Mouse (Mus musculus) heart, postnatal 25 days (tissue): ENCODE data around the gene Znrd1. TPM values are rescaled to one million over a fixed set of nuclear protein-coding genes. Genes with fewer than 3 reads are reported as not detected.
"Not testable (repeated sequence)": the region's sequence is repeated elsewhere in the genome, so short reads cannot be mapped to it uniquely, and the experiment has no call there.

ENCODE experiments used
- DNase-seq: peaks from one replicate; pipeline ENCODE4 v3.0.0; 2022; ENCODE audit warnings: low spot score
- intact Hi-C: fragments of 180-260 bp; cut with DNase I; formaldehyde crosslinking; loops from one replicate; pipeline ENCODE4 v1.15.1; 2025
- total RNA-seq, 2 experiments: library from RNA; stranded (reverse); gene quantifications; 2 replicates each; pipeline ENCODE4 v1.2.3; 2021

The Znrd1 gene
- total RNA-seq = 10 to 100 TPM; 25.9 to 27.4 TPM

DNA sequence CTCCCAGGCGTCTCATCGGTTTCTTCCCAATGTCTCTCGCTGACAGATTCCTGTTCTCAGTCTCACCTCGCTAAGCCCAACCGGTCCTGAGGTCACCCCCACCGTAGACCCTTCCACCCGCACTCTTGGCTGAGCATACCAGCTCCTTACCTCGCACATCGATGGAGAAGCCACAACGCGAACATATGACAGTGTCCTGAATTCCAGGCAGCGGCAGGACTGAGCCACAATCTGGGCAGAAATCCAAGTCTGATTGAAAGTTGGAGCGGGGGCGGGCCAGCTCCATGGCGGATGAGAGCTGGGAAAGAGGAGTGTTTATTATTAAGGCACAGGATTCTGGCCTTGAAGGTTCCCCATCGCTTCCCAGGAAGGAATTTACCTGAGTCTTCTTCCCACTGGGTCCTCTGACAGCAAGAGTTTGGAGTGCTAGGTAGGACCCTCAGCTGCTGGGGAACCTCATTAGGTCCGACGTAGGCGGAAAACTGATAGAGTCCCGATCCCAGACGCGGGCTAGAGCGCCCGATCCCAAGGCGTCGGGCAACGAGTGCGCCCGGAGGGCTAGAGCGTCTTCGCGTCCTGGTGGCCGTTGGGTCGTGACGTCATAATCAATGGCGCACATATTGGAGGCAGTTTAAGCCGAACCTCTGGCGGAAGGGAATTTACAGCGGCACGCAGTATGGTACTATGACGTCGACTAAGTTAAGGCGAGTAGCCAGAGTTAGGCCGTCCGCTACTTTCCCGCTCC lies at the start of gene Znrd1, which contains the start of gene Znrd1as:
TSS of gene Znrd1 (minus strand) at position 561 of the 745 bp plus-strand sequence.
TSS of gene Znrd1as (plus strand) at position 594 of the 745 bp plus-strand sequence.
- intact Hi-C loops = loop anchor here (5.0 kb wide), 3 partner anchors 41 to 121 kb away; partner anchors contain the start of genes Gabbr1 and Trim26
- peak; percentile 86 for DNase-seq

DNA sequence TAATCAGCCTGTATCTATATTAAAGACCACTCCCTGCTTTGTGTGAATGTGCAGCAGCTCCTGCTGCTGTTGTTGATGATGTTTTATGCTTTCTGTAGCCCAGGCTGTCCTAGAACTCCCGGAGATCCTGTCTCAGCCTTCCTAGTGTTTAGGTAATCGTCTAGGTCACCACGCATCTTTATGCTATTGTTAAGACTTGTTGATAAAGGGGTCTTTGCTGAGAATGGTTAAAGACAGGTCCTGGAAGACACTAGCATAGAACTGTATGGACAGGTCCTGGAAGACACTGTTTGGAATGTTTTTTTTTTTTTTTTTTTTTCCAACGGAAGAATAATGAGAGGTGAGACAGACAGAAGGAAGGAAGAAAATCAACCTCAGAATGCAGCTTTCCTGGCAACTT lies 45.0 kb upstream of the Znrd1 start:
- no peak for DNase-seq
- intact Hi-C loops = loop anchor here (5.0 kb wide), 1 partner anchor 44 kb away; the partner anchor contains the start of gene Gabbr1

DNA sequence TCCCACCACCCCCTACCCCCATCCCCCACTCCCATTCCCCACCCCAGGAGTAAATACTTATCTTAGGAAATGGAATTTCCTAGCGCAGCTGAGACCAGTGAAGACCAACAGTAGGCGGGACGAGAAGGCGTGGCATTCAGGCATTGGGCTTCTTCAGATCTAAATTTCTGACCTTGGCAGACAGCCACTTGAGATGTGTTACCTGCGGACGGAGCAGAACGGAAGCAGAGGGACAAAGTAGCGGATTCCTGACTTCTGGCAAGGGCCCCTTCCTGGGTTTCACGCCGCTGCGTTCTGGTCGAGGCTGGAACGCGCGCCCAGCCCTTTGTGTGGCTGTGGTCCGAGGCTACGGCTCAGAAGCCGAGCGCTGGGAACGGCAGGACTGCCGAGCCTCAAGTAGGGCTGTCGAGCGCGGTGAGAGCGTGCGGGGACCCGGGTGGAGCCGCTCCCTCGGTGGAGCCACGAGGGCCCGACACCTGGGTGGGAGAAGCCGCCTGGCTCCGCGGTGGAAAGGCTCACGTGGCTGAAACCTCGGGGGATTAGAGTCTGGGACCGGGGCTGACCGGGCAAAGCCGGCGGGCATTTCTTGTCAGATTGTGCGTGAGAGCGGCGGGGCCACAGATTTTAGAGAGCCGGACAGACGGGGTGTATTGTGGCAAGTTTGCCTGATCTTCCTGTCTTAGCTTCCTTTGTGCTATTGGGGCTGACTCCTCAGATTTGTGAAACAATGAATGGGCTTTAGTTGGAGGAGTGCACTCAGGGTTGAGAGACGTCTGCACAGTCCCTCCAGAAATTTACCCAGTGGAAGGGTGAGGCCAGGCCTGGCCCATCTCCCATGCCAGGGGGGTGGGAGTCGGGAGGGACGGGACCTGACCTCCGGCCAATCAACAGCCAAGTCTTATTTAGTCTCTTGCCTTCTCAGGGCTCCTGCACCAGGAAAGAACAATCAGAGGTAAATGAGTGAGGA lies 44.3 kb upstream of the Znrd1 start:
- intact Hi-C loops = loop anchor here (5.0 kb wide), 1 partner anchor 45 kb away; the partner anchor contains the start of gene Gabbr1
- peak; percentile 23 for DNase-seq

DNA sequence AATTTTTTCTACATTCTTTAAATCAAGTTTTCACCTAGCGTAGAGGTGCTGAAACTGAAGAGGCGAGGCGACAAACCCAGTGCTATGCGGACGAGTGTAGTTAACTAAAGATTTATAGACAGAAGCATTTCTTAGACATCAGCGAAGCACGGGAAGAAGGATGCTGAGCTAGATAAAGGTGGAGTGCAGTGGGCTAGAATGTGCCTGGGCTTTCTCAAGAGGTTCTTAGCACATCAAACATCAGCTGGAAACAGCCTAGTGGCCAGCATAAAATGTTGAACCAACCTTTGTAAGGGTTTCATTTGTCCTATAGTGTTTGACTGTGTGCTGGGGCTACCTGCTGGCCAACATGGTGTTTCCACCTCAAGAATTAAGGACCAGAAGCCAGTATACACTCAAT lies 42.5 kb upstream of the Znrd1 start, which contains the start of gene Zfp57:
TSS of gene Zfp57 (plus strand) at position 301 of the 400 bp plus-strand sequence.
- intact Hi-C loops = loop anchor here (5.0 kb wide), 1 partner anchor 46 kb away; the partner anchor contains the start of gene Gabbr1
- no peak for DNase-seq

DNA sequence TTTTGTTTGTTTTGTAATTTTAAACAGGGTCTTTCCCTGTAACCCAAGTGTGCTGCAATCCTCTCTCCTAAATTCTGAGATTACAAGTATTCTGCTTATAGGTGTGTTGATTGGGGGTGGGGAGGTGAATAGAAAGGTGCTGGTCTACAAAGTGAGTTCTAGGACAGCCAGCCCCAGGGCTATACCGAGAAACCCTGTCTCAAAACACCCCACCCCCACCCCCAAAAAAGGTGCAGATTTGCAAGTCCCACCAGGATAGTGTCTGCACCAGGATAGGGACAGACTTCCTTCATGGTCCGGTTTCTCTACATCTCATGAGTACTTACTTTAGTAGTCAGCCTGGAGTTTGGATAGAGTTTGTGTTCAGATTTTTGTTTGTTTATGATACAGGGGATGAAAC lies 40.1 kb upstream of the Znrd1 start:
- no peak for DNase-seq
- intact Hi-C loops = no loop called here

DNA sequence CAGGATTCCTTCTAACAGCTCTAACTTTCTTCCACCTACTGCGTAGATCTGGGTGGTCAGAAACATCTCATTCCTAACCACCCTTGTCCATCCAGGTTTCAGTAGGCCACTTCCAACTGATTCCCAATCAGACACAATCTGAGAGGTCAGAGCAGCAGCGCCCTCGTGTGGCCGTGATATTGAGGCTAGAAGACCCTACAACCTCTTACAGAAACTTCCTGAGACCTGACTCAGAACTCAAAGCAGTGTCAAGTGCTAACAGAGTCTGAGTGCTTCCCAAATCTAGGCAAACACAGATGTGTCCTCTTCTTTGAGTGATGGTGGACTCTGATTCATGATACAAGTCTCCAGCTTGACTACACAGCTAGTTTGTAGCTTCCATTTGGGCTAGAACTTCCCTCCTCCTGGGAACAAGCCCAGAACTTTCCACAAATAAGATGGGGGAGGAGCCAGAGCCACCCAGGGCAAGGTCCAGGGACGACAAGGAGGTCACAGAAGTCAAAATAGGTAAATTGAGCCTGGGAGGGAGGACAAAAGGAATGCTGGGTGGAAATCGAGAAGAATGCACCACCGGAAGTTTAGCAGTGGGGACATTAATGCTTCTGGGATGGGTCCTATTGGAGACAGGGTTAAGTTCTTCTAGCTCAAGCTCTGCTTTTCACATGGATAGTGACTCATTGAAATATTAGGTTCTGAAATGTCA lies 38.8 kb upstream of the Znrd1 start:
- DNase-seq = peak; percentile 35
- intact Hi-C loops = loop anchor here (1.0 kb wide), 1 partner anchor 82 kb away; no protein-coding TSS in a partner anchor

DNA sequence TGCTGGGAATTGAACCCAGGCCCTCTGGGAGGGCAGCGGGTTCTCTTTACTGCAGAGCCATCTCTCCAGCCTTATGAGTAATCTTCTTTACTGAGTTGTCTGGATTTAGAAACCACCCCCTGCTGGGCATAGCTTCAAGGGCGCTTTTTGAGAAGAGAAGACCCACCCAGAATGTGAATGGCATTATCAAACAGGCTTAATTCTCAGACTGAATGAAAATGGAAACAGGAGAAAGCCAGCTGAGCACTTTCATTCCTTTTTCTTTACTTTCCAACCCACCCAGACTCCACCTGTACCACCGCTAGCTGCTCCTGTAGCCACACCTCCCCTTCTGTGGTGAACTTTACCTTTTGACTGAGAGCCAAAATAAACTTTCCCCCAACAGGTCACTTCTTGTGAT lies 37.1 kb upstream of the Znrd1 start:
- DNase-seq = no peak
- intact Hi-C loops = no loop called here

DNA sequence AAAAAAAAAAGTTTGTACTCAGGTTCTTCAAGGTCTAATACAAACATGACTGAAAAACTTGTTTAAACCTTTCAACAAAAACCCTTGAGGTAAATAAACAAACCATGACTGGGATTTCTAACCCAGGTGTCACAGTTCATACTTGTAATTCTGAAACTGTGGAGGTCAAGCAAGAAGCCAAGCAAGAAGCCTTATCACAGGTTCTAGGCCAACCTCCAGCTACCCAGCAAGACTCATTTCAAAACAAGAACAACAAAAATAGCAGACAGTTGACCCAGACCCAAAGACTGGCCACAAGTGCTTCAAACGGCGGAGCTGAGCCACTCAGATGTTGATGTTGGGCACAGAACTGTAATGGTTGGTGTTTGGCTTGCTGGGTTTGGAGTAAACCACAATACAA lies 36.2 kb upstream of the Znrd1 start:
- DNase-seq = no peak
- intact Hi-C loops = no loop called here

DNA sequence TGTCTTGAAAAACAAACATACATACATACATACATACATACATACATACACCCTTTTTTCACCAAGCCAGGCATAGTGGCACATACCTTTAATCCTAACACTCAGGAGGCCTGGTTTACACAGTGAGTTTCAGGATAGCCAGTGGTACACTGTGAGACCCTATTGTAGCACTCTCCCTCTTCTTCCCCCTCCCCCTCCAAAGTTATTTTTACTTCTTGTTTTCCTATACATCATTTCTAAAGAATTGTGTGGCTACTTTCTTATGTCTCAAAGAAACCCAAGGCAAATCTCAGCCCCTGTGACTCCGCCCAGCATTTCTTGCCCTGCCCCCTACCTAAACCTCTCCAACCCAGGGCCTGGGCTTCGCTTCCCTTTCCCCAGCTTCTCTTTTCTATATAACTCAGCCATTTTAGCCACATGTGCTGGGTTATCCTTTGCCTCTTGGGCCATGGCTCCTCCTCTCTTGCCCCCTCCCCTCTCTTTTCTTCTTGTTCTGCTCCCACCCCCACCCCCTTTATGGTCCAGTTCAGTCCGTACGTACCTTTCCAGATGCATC lies 35.5 kb upstream of the Znrd1 start:
- DNase-seq = no peak
- intact Hi-C loops = no loop called here

DNA sequence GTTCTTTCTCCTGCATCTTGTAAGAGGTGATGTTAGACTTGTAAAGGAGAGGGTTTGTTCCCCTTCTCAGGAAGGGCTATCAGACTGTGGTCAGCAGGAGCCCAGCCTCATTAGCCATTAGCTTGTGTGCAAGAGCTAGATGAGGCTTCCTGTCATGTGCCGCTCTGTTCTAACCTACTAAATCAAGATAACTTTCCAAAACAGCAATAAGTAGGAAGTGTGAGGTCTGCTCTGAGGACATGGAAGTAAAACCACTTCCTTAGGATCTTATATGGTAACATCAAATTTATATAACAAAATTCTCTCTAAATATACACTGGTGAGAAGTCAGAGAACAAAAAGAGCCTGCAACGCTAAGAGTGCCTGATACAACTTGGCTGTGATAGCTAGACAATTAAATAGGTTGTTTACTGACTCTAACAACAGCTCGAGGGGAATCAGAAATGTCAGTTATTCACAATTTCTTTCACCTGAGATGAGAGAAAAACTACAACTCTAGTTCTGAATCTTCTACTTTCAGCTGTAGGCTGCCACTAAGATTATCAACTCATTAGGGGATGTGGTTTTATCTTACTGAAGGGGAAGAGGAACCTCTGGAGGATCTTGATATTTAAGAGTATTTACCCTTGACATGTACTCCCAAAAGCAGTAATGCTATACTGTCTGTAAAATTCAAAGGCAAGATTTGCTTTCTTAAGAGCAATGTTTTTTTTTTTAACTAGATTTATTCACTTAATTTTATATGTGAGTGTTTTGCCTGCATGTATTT lies 34.2 kb upstream of the Znrd1 start:
- no peak for DNase-seq
- intact Hi-C loops = no loop called here

DNA sequence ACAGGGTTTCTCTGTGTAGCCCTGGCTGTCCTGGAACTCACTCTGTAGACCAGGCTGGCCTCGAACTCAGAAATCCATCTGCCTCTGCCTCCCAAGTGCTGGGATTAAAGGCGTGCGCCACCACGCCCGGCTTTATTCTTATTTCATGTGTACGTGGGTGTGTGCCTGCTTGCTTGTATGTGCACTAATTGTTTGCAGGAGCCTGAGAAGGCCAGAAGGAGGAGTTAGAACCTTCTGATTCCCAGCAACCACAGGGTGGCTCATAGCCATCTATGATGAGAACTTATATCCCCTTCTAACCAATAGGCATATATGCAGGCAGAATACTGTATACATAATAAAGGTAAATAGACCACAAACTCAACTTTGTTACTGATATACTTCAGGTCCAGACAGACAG lies 32.3 kb upstream of the Znrd1 start:
- intact Hi-C loops, DNase-seq: not testable (repeated sequence)

DNA sequence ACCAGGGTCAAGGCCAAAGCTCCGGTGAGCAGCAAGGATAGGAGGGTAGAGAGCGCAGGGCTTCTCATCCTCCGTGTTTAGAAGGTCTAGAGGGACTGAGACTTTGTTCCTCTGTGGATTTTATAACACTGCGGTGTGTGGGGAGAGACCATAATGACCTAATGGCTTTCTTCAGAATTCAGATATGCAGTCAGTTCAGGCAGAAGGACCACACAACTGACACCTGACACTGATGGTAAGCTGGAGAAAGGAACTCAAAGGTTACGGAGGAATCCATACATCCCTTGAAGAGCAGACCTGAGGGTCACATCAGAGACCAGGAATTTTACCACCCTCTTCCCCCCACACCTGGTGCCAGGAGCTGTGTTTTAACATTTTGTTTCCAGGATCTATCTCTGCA lies 31.1 kb upstream of the Znrd1 start, which contains the start of gene H2-M5:
TSS of gene H2-M5 (minus strand) at position 101 of the 400 bp plus-strand sequence.
- intact Hi-C loops = no loop called here
- DNase-seq = no peak

DNA sequence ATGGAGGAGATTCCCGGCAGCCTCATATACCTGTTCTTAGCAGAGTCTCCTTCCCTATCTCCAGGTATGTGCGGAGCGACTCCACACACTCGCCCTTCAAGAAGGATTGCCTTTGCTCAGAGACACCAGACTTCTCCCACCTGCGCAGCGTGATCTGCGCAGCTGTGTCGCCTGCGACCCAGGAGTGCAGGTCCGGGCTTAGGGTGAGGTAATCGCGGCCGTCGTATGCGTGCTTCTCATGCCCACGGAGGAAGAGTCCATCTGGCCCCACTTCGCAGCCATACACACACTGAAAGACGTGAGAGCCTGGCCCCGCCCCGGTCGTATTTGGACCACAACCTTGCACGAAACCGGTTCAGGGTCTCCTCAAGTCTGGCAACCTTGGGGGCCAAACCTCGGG lies 30.1 kb upstream of the Znrd1 start:
- DNase-seq = no peak
- intact Hi-C loops = no loop called here

DNA sequence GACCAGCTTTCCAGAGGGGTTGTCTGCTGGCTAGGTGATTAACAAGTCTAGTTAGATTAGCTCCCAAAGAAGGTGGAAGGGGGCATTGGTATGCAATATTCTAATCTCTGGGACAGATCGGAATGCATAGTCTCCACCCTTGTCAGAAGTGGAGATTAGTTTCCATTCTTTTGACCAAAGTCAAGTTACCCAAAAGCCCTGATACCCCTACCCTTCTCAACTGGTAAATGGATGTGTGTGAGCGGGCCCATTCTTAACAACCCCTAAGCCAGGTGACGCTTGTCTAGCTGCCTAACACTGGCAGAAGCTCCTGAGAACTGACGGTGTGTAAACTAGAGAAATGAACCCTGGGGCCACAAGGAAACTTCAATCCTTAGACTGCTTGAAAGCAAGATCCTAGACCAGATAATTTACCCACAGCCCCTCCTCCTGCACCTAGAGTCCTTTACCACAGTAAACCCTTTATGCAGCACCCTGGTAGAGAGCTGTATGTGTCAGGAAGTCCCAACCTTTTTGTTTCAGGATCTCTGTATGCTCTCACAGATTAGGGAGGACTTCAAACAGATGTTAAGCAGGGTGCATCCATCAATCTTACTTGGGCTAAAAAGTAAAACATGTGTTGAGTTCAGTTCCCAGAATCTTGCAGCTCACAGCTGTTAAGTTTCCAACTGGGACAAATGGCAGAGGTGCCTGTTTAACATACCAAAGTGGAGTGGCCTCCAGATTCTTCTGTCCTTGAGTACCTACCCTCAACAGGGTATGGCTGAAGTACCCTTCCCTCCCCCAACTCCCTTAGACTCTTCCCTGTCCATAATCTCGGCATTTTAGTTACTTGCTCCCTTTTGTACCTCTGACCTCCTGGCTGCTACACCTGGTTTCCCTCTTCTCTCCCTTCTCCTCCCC lies 24.1 kb upstream of the Znrd1 start:
- no peak for DNase-seq
- intact Hi-C loops = no loop called here

DNA sequence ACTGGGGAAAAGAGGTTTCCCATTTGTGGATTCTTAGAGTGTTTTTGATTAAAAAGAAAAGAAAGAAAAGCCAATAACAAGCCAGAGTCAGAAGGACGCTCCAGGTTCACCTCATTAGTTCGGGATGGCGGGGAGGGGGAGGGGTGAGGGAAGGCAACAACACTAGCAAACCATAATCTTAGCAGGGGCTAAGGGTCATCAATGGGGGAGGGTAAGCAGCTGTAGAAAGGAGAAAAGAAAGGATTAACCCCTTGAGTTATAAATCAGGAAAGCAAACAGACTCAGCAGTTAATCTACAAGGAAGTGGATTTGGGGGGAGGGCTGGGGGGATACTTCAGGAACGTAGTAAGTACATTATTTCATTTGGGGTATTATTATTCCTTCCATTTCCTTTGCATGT lies 23.5 kb upstream of the Znrd1 start:
- intact Hi-C loops = no loop called here

DNA sequence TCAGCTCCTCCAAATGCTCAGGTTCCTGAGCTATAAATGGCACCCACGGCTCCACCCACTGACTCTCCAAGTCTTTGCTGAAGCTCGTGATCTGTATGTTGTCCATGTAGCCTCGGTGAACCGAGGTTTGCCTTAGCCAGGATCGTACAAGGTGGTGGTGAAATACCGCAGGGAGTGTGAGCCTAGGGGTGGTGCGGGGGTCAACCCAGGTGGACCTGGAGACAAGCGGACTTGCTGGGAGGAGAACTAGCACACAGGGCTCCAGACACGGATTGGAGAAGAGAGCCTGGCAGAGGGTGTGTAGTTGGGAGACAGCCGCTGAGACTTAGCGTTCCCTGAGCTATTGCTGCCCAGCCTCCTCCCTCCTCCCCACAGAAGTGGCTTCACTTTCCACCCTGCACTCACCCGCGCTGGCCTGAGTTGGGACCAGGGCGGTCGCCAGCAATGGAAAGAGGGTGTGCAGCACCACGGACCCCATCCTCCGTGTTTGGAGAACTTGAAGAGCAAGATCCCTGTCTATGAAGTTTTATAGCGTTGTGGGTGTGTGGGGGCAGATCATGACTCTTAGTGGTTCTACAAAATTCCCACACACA lies 23.0 kb upstream of the Znrd1 start, which contains the start of gene 2410137M14Rik:
TSS of gene 2410137M14Rik (minus strand) at position 17 of the 593 bp plus-strand sequence.
- DNase-seq = no peak
- intact Hi-C loops = no loop called here

More for the DNA sequence above, 23.5 kb upstream of the Znrd1 start:
- DNase-seq = no peak

DNA sequence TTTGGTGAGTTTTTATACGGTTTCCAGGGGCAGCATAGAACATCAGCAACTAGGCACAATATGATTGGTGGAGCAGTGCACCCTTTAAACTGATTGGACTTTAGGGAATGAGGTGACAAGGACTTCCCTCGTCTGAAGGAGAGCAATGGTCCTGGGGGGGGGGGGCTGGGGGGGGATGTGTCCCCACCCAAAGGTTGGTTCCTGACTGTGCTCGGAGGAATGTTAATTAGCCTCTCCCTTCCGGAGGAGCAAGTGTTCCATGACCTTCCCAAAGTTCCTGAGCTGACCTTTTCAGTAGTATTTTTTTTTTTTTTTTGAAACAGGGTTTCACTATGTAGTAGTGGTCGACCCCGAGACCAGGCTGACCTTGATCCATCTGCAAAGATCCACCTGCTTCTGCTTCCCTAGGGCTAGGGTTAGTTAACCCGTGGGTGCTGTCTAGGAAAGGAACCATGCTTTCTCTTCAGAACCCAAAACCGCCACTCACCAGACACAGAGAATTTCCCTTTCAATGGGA lies 15.0 kb upstream of the Znrd1 start:
- DNase-seq = no peak
- intact Hi-C loops = no loop called here
